Mouse (Mus musculus): ENCODE data around the gene Mocs2. TPM values are rescaled to one million over a fixed set of nuclear protein-coding genes. Genes with fewer than 3 reads are reported as not detected.
A peak's percentile ranks its signal among the peaks of the same experiment; 100 is the strongest.

Mocs2 gene
- total and polyA plus RNA-seq, 3 experiments: 37.4 to 59.2 TPM; not detected in 1

GRCm38 (mm10) chr13:114791511-114791910, 26.5 kb upstream of the Mocs2 start:
- H3K4me1 ChIP-seq (ENCODE audit: control insufficient read depth in 1 of 2, insufficient read depth in 2 of 2, low read length in 2 of 2): no peaks in the 10 kb centered on the region
- no peak overlapping the region for H3K4me3 ChIP-seq (ENCODE audit: control insufficient read depth in 1 of 2, insufficient read depth in 1 of 2, low read depth in 2 of 2, low read length in 2 of 2)
- peak; percentile 42 for DNase-seq (ENCODE audit: low read depth, low spot score)
- no peaks in the 10 kb centered on the region for H3K36me3 ChIP-seq (ENCODE audit: control insufficient read depth in 1 of 2, insufficient read depth in 2 of 2, low read length in 2 of 2)
- peaks cover 2% of the 10 kb centered on the region in 2 experiments; a peak in 3 of 4 replicates for H3K27me3 ChIP-seq (ENCODE audit: control insufficient read depth in 1 of 2, insufficient read depth in 2 of 2, low read length in 2 of 2)
- TF ChIP-seq TAL1 (IDR thresholded peaks at IDR 0.05; ENCODE audit: low read length) (no peak), USF2 (IDR thresholded peaks at IDR 0.05; ENCODE audit: borderline replicate concordance in 1 of 2, insufficient read depth in 1 of 2, low read depth in 1 of 2, low read length in 2 of 2) (no peak), CTCF (IDR thresholded peaks at IDR 0.05 in 2 of 3, conservative IDR thresholded peaks at IDR 0.05 in 1 of 3; ENCODE audit: control insufficient read depth in 1 of 3, insufficient read depth in 1 of 3, low read depth in 2 of 3, low read length in 3 of 3, poor library complexity in 1 of 3, severe bottlenecking in 1 of 3) (peak in 1 of 3 experiments; percentile 71; a peak in 2 of 6 replicates), MYC (IDR thresholded peaks at IDR 0.05; ENCODE audit: low read depth, low read length) (no peak), E2F4 (IDR thresholded peaks at IDR 0.05; ENCODE audit: borderline replicate concordance, low read depth, low read length) (no peak), ZC3H11A (IDR thresholded peaks at IDR 0.05; ENCODE audit: low read depth, low read length) (peak; percentile 76), NELFE (IDR thresholded peaks at IDR 0.05; ENCODE audit: low read depth, low read length) (no peak), SMC3 (IDR thresholded peaks at IDR 0.05; ENCODE audit: low read depth, low read length) (peak; percentile 87), MAFK (IDR thresholded peaks at IDR 0.05; ENCODE audit: borderline replicate concordance, low read depth, low read length) (no peak), GATA1 (IDR thresholded peaks at IDR 0.05; ENCODE audit: low read depth, low read length) (no peak), ZNF384 (IDR thresholded peaks at IDR 0.05; ENCODE audit: low read depth, low read length) (peak; percentile 50; the same call in 1 of the 2 replicates), RAD21 (IDR thresholded peaks at IDR 0.05; ENCODE audit: low read depth, low read length) (peak; percentile 83)
- H3K9ac ChIP-seq (ENCODE audit: control insufficient read depth, low read depth, low read length, poor library complexity, severe bottlenecking): no peak overlapping the region
- H3K9me3 ChIP-seq (replicated peaks; ENCODE audit: insufficient read depth, low read length): no peaks in the 10 kb centered on the region
- H3K27ac ChIP-seq (ENCODE audit: control insufficient read depth, low read depth, low read length): no peak overlapping the region
- no peaks in the 10 kb centered on the region for H3K79me2 ChIP-seq (ENCODE audit: control insufficient read depth, insufficient read depth, low read length, poor library complexity)

- TF ChIP-seq RAD21 (IDR thresholded peaks at IDR 0.05; ENCODE audit: low read depth, low read length): peak; percentile 86
- no peak for TF ChIP-seq MXI1 (IDR thresholded peaks at IDR 0.05; ENCODE audit: low read depth, low read length)
- TF ChIP-seq TCF12 (IDR thresholded peaks at IDR 0.05; ENCODE audit: low read depth, low read length): no peak
- no peak for TF ChIP-seq EP300 (IDR thresholded peaks at IDR 0.05; ENCODE audit: low read depth in 1 of 2, low read length in 2 of 2)
- no peak for TF ChIP-seq GABPA (IDR thresholded peaks at IDR 0.05; ENCODE audit: low read depth, low read length)
- TF ChIP-seq SIN3A (IDR thresholded peaks at IDR 0.05; ENCODE audit: low read length): no peak
- no peak for TF ChIP-seq JUND (IDR thresholded peaks at IDR 0.05; ENCODE audit: low read depth, low read length)
- TF ChIP-seq USF2 (IDR thresholded peaks at IDR 0.05; ENCODE audit: borderline replicate concordance in 1 of 2, insufficient read depth in 1 of 2, low read depth in 1 of 2, low read length in 2 of 2): no peak
- TF ChIP-seq CTCF (IDR thresholded peaks at IDR 0.05 in 2 of 3, conservative IDR thresholded peaks at IDR 0.05 in 1 of 3; ENCODE audit: control insufficient read depth in 1 of 3, insufficient read depth in 1 of 3, low read depth in 2 of 3, low read length in 3 of 3, poor library complexity in 1 of 3, severe bottlenecking in 1 of 3): peak; percentile 48 to 82 (median 60)
- peak; percentile 90 for TF ChIP-seq SMC3 (IDR thresholded peaks at IDR 0.05; ENCODE audit: low read depth, low read length)
- TF ChIP-seq GATA1 (IDR thresholded peaks at IDR 0.05; ENCODE audit: low read depth, low read length): no peak
- no peak for TF ChIP-seq POLR2A (IDR thresholded peaks at IDR 0.05; ENCODE audit: control insufficient read depth in 1 of 2, insufficient read depth in 1 of 2, low read depth in 1 of 2, low read length in 2 of 2, poor library complexity in 1 of 2)
- TF ChIP-seq ZC3H11A (IDR thresholded peaks at IDR 0.05; ENCODE audit: low read depth, low read length): peak; percentile 77
- no peak for TF ChIP-seq ZNF384 (IDR thresholded peaks at IDR 0.05; ENCODE audit: low read depth, low read length)
- TF ChIP-seq TBP (IDR thresholded peaks at IDR 0.05; ENCODE audit: low read depth, low read length): no peak
- peak; percentile 73 for DNase-seq (ENCODE audit: low read depth, low spot score)
- Histone ChIP-seq H3K79me2 (ENCODE audit: control insufficient read depth, insufficient read depth, low read length, poor library complexity) (no peaks in the 10 kb centered on the region), H3K9ac (ENCODE audit: control insufficient read depth, low read depth, low read length, poor library complexity, severe bottlenecking) (no peak overlapping the region), H3K27ac (ENCODE audit: control insufficient read depth, low read depth, low read length) (no peak overlapping the region), H3K9me3 (replicated peaks; ENCODE audit: insufficient read depth, low read length) (no peaks in the 10 kb centered on the region), H3K36me3 (ENCODE audit: control insufficient read depth in 1 of 2, insufficient read depth in 2 of 2, low read length in 2 of 2) (no peaks in the 10 kb centered on the region), H3K4me1 (ENCODE audit: control insufficient read depth in 1 of 2, insufficient read depth in 2 of 2, low read length in 2 of 2) (no peaks in the 10 kb centered on the region), H3K27me3 (ENCODE audit: control insufficient read depth in 1 of 2, insufficient read depth in 2 of 2, low read length in 2 of 2) (peaks cover 0 to 2% of the 10 kb centered on the region in 2 experiments; a peak in 3 of 4 replicates), H3K4me3 (ENCODE audit: control insufficient read depth in 1 of 2, insufficient read depth in 1 of 2, low read depth in 2 of 2, low read length in 2 of 2) (no peak overlapping the region)
Measured at GRCm38 (mm10) chr13:114793250-114794030, 24.6 kb upstream of the Mocs2 start.

All from MEL (cell line).